Mouse (Mus musculus) mouse embryonic stem cell (cell line): ENCODE measurements around the gene Ccdc57.

Experiments used
- in situ Hi-C, 2 experiments: fragments of 300-500 bp; cut with MboI; formaldehyde crosslinking; loops; 1 replicate in 1 of 2; 3 replicates in 1 of 2; pipeline ENCODE4 v1.14.3; 2019 to 2020; ENCODE audit warnings: low sequenced_read_pairs in 2 of 2, low pct_unique_long_range_greater_than_20kb in 1 of 2, mixed read lengths in 1 of 2; ENCODE audit not compliant: unreplicated experiment in 1 of 2

Gene Ccdc57

DNA sequence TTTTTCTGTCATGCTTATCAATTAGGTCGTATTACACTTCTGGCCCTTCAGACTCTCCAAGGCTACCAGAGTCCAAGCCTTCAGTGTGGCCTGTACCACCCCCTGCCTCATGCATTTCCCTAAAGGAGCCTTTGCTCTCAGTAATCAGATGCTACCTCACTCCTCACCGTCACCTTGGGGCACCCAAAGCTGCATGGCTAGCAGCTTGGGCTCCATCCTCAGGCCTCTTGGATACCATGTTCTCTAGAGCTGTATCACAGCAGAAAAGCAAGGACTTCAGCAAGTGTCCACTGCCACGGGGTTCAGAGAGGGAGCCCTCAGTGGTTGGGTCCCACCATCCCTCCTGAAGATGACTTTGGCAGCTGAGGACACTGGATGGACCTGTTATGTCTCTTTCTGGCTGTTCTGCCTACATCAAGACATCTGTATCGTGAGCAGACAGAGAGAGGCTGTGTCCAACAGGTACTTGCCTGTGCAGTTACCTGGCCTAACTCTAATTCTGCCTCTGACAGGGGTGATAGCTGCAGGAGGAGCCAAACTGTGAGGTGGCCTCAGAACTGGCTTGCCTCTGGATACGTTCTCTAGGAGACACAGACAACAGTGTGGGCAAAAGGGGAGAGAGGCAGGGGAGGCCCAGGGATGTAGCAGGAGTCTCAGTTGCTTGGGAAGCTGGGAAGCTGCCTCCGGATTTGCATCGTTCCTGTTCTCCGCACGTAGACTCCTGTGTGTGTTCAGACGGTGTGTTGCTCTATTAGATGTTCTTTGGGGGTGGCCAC lies 102.7 kb downstream of the Ccdc57 start:
- in situ Hi-C loops: no loop called here

- in situ Hi-C loops: no loop called here
Measured at GRCm38 (mm10) chr11:120828416-120828815, 104.3 kb downstream of the Ccdc57 start.

GRCm38 (mm10) chr11:120826016-120826953 lies 106.4 kb downstream of the Ccdc57 start:
- in situ Hi-C loops: no loop called here

DNA sequence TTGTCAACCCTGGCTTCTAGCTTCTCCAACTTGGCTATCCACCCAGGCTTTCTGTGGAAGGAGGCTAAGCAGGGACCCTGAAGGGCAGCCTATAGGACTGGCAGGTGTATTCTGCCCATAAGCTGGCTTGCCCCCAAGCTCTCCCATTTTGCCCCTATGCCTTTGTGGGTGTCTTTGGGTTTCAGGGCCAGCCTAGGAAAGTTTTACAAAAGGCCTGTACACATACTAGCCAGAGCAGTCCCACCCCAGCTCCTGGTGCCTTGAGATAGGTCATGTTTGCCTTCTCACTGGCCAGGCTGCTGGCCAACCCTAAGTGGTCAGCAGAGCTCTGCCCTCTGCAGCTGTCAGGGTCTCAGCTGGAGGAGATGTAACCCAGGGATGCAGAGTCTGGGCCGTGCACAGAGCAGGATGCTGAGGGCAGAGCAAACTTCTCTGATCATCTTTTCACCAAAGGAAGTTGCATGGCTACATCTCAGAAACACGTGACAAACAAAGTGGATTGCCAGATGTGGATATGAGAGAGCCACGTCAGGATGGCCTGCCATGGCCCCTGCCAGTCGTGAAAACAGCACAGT lies 107.3 kb downstream of the Ccdc57 start:
- in situ Hi-C loops: no loop called here

DNA sequence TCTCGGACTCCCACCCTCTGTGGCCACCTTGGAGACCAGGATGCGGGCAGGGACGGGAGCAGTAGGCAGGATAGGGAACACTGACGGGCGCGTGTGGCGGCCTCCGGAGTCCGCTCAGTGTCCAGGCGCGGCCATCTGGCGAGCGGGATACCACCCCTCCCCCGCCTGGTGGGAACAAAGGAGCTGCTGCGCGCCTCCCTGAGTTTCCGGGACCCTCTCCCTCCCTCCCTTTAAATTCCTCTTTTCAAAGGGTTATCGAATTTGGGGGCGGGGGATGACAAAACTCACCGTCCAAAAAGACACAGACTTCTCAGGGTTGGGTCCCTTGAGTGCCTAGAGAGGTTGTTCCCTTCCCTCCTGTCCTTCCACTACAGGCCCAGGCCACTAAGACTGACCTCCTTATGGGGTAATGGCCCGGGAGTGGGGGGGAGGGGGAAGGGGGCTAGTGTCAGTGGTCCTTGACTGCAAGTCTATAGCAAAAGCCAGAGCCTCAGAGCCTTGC lies 107.8 kb downstream of the Ccdc57 start:
- in situ Hi-C loops: no loop called here

DNA sequence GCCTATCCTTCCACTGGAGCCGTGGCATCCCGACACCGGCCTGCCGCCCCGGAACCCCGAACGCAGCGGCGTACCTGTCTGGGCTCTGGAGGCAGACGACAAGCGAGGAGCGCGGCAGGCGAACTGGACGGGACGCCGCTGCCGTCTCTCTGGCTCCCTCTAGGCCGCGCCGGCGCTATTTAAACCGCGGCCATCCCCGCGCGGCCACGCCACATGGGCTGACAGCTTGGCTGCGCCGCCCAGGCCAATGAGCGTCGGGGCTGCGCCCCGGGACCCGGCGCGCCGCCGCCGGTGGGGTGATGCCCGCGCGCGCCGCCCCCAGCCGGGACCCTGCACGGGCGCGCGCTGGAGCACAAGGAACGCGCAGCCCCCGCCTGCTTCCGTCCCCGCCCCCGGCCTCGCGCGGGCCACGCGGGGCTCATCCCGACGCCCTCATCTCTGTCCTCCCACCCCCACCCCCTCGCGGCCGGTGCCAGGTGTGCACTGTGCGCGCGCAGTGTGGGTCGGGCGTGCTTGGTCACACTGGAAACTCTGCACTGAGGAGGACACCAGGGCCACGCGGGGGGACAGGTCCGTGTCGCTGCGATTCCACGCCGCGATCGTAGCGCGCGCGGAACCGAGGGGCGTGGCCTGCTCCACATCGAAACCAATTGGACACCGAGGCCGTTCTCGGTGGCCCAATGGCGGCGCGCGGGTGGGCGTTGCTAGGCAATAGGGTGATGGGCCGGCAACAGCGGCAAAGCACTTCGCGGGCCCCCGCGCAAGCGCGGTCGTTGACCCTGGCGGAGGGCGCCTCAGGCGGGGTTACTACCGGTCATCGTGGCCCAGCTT lies 108.5 kb downstream of the Ccdc57 start, which contains the start of gene Fasn:
Gene Fasn (minus strand): TSS at position 592 of the 831 bp plus-strand sequence.
- in situ Hi-C loops: no loop called here

DNA sequence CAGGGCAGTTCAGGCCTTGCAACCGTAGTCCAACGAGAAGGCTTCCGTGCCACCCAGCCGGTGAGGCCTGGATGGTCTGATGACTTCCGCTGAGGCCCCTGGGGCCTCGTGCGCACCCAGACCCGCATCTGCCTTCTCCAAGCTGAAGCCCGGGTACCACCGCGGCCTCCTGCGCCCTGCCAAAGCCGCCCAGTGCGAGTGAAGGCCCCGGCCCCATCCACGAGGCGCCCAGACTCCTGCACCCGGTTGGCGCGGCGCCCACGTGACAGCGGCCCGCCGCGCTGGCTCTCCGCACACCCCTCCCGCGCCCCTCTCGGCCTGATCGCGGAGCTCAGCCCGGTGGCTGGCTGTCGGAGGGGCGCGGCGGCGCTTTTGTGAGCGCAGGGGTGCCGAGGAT lies 109.1 kb downstream of the Ccdc57 start:
- in situ Hi-C loops: no loop called here

DNA sequence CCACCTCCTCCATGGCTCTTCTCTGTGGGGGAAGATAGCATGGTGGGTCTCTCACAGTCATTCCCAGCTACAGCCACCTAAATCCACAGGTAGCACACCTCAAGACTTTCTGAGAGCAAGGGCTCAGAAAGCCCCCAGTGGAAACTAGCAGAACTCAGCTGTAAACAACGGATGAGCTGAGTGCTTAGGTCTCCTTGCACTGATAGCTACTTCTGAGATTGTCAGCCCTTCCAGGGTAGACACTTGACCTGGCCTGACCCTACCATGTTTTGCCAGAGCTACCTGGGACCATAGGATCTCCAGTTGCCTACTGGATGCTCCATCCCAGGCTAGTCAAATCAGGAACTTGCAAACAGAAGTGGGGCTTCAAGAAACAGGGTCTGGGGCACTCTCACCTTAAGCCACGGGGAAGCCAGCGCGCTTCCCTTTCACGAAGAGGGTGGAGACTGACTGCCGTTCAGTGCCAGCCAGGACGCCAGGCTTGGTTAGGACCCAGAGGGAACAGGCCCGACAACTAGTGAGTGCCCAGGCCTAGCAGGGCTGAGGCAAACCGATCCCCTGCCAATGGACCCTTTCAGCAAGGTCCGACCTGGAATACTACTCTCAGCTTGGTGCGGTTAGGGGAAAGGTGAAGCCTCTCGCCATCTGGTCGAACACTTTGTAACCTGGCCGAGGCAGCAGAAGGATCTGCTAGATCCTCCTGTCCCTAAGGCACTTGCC lies 109.7 kb downstream of the Ccdc57 start:
- in situ Hi-C loops: no loop called here

GRCm38 (mm10) chr11:120822321-120822720 lies 110.4 kb downstream of the Ccdc57 start:
- in situ Hi-C loops: no loop called here

DNA sequence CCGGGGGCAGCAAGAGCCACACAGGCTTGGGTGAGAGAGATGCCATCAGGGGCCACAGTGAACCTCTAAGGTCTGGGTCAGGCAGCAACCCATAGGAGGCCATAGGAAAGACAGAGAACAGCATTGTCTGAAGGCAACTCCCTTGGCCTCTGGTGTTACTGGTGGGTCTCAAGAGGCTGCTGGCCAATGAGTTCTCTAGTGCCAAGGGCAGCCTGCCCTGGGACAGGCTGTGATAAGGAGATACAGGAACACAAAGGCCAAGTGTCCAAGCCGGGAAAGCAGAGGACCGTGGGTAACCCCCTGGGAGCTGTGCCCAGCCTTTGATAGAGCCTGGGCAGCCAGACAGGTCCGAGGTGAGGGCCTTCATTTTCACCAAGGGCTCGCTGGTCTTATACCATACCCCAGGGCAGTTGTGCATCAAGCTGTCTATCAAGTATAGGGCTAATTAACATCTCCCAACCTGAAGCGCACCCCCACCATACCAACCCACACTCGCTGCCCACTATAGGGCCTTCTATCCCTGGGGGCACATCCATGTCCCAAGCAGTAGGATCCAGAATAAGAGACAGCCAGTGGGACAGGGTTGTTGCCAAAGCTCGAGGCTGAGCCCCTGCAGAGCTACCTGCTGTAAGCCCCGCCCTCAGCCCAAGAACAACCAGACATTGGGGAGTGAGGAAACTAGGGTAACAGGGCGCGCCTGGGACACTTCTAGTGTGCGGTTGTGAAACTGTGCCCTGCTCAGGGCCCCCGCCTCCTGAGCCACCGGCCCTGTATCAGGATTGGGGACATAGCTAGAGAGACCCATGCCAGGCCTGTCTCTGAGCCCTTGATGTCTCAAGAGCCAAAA lies 111.4 kb downstream of the Ccdc57 start:
- in situ Hi-C loops: no loop called here

DNA sequence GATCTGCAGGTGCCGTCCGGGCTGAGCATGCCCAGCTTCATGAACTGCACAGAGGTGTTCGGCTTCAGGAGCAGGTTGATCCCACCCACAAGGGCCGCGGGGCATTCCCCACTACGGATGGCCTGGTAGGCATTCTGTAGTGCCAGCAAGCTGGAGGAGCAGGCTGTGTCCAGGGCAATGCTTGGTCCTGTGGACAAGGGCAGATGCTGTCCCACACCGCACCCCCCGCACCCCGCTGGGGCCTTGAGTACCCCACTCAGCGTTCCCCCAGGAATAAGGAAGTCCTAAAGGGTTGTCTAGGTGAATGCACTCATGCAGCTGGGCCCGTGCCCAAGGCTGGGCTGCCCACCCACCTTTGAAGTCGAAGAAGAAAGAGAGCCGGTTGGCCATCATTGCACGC lies 112.1 kb downstream of the Ccdc57 start:
- in situ Hi-C loops: no loop called here

GRCm38 (mm10) chr11:120819556-120819955 lies 113.1 kb downstream of the Ccdc57 start:
- in situ Hi-C loops: no loop called here

DNA sequence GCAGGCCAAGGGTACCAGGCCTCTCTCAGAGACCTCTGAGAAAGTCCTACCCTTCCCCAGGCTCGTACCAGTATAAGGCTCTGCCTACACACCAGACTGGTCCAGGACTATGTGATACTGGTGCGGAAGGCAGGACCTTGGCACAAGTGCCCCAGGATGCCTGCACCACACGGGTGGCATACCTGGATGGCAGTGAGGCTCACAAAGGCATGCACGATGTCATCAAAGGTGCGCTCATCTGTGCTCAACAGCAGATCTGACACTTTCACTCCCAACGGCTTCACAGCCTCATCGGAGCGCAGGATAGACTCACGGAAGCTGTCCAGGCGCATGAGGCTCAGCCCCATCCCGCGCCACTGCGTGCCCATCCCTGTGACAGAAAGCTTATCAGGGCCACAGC lies 114.4 kb downstream of the Ccdc57 start:
- in situ Hi-C loops: no loop called here

- in situ Hi-C loops: no loop called here
Measured at GRCm38 (mm10) chr11:120817358-120817757, 115.3 kb downstream of the Ccdc57 start.

- in situ Hi-C loops: no loop called here
Measured at GRCm38 (mm10) chr11:120812068-120812467, 120.6 kb downstream of the Ccdc57 start.

DNA sequence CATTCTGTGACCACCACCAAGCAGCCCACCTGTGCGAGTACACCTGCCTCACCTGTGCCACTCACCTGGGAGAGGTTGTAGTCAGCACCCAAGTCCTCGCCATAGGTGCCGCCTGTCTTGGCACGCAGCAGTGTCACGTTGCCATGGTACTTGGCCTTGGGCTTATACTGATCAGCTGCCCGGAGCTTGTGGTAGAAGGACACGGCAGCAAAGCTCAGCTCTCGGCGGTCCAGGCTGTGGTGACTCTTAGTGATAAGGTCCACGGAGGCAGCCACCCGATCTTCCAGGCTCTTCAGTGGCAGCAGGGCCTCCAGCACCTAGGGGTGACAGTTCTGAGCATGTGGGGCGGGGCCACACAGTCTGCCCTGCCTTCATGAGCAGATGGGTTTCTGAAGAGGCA lies 124.7 kb downstream of the Ccdc57 start:
- in situ Hi-C loops: no loop called here
